Mouse (Mus musculus) monocyte, adult 2 months (primary cell): ENCODE measurements around the gene Stag2.

ENCODE experiments used
- DNase-seq, 2 experiments: peaks; one replicate each; pipeline ENCODE4 v3.0.0; 2022; ENCODE audit warnings: low spot score in 2 of 2, low read depth in 1 of 2

Gene Stag2

GRCm38 (mm10) chrX:42202482-42202881 lies 53.4 kb downstream of the Stag2 start:
- no peak for DNase-seq

- DNase-seq = no peak
Observed at GRCm38 (mm10) chrX:42215742-42216141, 66.6 kb downstream of the Stag2 start.

GRCm38 (mm10) chrX:42250342-42250741 lies 101.2 kb downstream of the Stag2 start:
- no peak for DNase-seq

GRCm38 (mm10) chrX:42272713-42273112 lies 123.6 kb downstream of the Stag2 start:
- no peak for DNase-seq

- no peak for DNase-seq
Observed at GRCm38 (mm10) chrX:42290215-42290614, 141.1 kb downstream of the Stag2 start.

- DNase-seq = no peak
Observed at GRCm38 (mm10) chrX:42315231-42315630, 166.1 kb downstream of the Stag2 start.

- DNase-seq = no peak
Observed at GRCm38 (mm10) chrX:42320424-42320823, 171.3 kb downstream of the Stag2 start.

GRCm38 (mm10) chrX:42321200-42321773 lies 172.2 kb downstream of the Stag2 start:
- DNase-seq = no peak

- no peak for DNase-seq
Observed at GRCm38 (mm10) chrX:42324848-42325247, 175.7 kb downstream of the Stag2 start.
